Mouse (Mus musculus) olfactory bulb, adult 2 months (tissue): ENCODE data around the gene Bbs12. TPM values are rescaled to one million over a fixed set of nuclear protein-coding genes. Genes with fewer than 3 reads are reported as not detected.

Source experiments
- H3K27ac ChIP-seq: fragments of 200-500 bp; 2 replicates; pipeline ENCODE4 v1.5.1; 2012; ENCODE audit warnings: low read depth, low read length; ENCODE audit not compliant: insufficient read depth
- H3K4me1 ChIP-seq: fragments of 200-500 bp; 2 replicates; pipeline ENCODE4 v1.6.1; 2012; ENCODE audit warnings: low read length; ENCODE audit not compliant: control insufficient read depth, insufficient read depth
- H3K4me3 ChIP-seq: fragments of 200-500 bp; 2 replicates; pipeline ENCODE4 v1.5.1; 2012; ENCODE audit warnings: mild to moderate bottlenecking, low read depth, low read length, moderate library complexity; ENCODE audit not compliant: insufficient read depth
- CTCF ChIP-seq: fragments of 200-500 bp; IDR thresholded peaks from 2 replicates; pipeline ENCODE4 v1.5.1; 2012; ENCODE audit warnings: low read depth, mild to moderate bottlenecking, low read length, moderate library complexity; ENCODE audit not compliant: insufficient read depth
- POLR2A ChIP-seq: fragments of 200-500 bp; IDR thresholded peaks from 2 replicates; pipeline ENCODE4 v1.6.1; 2012; ENCODE audit warnings: mild to moderate bottlenecking, low read depth, low read length, moderate library complexity; ENCODE audit not compliant: insufficient read depth
- WGBS: fragments of 180-500 bp; shearing (Covaris S2); methylation state at CpG from one replicate; pipeline ENCODE4 v1.1.7; 2018; 5-methylcytosine and 5-hydroxymethylcytosine counted together
- polyA plus RNA-seq: library from polyadenylated mRNA; stranded (reverse); fragments of >200 nt; gene quantifications from 2 replicates; pipeline ENCODE4 v1.2.4, GENCODE M21; 2012; ENCODE audit warnings: low replicate concordance; ENCODE audit not compliant: missing spikeins, insufficient read depth, insufficient read length

Bbs12 gene
- polyA plus RNA-seq, 1 experiment = not detected

DNA sequence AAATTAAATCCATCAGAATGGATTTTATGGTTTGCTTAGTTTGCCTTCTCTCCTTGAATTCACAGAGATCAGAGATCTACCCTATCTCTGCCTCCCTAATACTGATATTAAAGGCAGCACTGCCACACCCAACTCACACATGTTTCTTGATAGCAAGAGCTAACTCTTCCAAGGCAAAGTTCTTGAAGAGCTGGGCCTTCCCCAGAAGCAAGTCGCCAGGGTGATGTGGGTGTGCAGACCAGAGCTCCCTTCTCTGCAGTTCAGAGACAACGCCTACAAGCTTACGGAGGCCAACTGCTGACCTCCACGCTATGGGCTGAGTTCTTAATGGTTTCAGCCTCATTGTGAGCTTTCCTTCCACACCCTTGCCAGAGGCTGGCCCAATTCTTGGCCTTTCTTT lies 29.1 kb upstream of the Bbs12 start:
- peaks cover 5% of the 10 kb centered on the region; the same call in 1 of the 2 replicates for H3K4me1 ChIP-seq
- H3K4me3 ChIP-seq = no peak overlapping the region
- H3K27ac ChIP-seq = no peak overlapping the region
- WGBS = 93% methylated on average over 4 of the region's 4 CpGs
- TF ChIP-seq CTCF = no peak
- TF ChIP-seq POLR2A = no peak

DNA sequence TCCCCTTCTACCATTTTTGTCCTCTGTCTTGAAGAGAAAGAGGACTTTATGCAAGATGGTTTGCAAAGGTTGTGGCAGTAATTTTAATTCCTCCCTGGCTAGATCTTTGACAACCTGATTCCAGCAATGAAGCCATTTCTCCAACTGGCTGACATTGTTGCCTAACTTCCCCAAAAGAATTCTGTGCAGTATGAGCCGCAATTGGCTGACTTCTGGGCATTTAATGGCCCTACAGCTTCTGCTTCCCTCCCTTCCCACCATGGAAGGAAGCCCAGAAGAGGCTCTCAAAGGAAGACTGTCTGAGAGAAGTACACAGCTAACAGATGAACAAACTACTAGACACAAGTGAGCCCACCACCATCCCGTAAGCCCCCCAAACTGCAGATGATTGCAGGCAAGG lies 23.1 kb upstream of the Bbs12 start:
- no peaks in the 10 kb centered on the region for H3K4me1 ChIP-seq
- TF ChIP-seq CTCF (no peak), POLR2A (no peak)
- WGBS = 88% methylated on average over 2 of the region's 2 CpGs
- H3K4me3 ChIP-seq = no peak overlapping the region
- no peak overlapping the region for H3K27ac ChIP-seq

DNA sequence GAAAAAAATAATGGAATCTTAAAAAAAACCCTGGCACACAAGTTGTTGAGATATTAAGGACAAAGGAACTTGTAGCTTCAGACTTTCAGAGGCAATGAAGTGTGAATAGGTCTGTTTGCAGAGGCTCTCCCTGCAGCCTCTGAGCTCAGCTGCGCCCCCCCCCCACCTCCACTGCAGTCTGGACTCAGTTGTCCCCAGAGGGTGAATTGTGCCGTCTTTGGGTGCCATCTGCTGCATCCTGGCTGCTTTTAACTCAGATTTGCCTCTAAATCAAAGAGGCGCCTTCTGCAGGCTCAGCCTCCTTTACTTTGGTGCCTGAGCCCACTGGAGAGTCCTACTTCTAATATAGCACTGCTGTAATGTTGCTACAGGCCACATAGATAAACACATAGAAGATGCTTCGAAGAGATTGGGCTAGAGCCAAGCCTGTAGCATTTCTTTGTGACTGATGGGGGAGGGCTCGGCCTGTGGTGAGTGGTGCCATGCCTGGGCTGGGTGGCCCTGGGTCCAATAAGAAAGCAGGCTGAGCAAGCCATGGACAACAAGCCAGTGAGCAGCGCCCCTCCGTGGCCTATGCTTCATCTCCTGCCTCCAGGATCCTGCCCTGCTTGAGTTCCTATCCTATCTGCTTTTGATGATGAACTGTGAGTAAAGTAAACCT lies 21.3 kb upstream of the Bbs12 start:
- Histone ChIP-seq H3K4me1 (no peaks in the 10 kb centered on the region), H3K27ac (no peak overlapping the region), H3K4me3 (no peak overlapping the region)
- 70% methylated on average over 7 of the region's 7 CpGs for WGBS
- TF ChIP-seq POLR2A (no peak), CTCF (no peak)

DNA sequence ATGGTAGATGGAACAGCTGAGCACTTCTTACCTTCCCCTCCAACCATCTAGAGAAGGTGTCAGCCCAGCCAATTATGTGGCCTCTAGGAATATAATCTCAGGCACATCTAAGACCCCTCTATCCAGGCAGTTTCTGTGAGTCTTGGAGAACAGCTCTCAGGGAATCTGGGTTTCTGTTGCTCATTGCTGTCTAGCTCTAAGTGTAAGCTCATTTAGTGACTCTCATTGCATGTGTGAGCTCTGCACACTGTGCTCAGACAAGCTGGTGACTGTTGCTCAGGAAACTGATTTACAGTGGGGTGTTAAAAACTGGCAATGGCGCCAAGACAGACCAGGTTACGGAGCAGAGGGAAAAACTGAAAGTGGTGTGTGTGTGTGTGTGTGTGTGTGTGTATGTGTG lies 20.4 kb upstream of the Bbs12 start:
- TF ChIP-seq POLR2A (no peak), CTCF (no peak)
- no peak overlapping the region for H3K27ac ChIP-seq
- no peaks in the 10 kb centered on the region for H3K4me1 ChIP-seq
- 78% methylated on average over 2 of the region's 2 CpGs for WGBS
- H3K4me3 ChIP-seq = no peak overlapping the region

DNA sequence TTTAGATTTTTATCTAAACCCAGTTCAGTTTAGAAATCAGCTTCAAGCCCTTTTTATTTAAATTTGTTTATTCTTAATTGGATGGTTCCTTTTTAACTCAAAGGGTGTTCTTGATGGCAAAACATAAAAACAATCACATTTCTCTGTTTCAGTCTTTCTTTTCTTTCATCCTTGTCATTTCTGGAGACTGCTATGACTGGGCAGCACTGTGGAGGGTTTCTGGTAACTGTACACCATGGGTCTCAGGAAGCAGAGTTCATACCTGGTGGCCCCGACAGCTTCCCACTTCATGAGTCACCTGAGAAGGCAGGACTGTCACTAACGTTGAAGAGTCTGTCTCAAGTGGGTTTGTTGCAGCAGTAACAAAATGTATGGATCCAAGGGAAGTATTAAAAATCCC lies 19.7 kb upstream of the Bbs12 start:
- Histone ChIP-seq H3K4me3 (no peak overlapping the region), H3K27ac (no peak overlapping the region), H3K4me1 (no peaks in the 10 kb centered on the region)
- 81% methylated on average over 2 of the region's 2 CpGs for WGBS
- TF ChIP-seq CTCF (no peak), POLR2A (no peak)

DNA sequence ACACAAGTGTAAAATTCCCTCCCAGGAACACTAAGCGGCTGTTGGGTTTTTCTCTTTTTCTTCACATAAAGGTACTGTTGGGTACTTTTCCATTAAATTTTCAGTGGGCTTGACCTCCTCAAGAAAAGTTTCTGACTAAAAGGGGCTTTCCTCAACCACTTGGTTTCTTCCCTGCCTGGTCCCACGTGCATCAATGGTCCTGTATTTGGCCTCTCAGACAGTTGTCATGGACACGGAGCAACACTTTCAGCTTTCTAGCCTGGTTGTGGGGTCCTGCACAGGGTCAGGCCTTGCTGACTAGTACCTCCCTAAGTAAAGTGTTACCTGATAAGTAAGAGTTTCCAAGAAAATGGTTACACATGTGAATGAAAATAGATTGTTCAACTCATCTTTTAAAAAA lies 12.9 kb upstream of the Bbs12 start:
- no peak overlapping the region for H3K27ac ChIP-seq
- WGBS = 81% methylated on average over 3 of the region's 3 CpGs
- no peaks in the 10 kb centered on the region for H3K4me1 ChIP-seq
- TF ChIP-seq POLR2A (no peak), CTCF (no peak)
- no peak overlapping the region for H3K4me3 ChIP-seq

DNA sequence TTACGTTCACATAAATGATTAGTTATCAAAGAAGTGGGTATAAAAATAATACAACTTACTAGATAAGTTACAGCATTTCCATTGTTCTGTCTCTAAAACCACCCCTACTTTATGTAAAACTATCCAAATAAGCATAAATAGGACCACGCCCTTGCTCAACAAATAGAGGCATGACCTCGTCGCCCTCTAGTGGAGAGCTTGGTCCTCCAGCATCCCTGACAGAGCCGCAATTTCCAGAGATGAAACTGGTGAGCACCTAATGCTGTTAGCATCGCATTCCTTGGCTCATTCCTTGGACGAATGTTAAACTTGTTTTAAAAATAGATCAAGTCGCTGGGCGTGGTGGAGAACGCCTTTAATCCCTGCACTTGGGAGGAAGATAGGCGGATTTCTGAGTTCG lies 9.7 kb upstream of the Bbs12 start:
- Histone ChIP-seq H3K4me1 (no peaks in the 10 kb centered on the region), H3K4me3 (no peak overlapping the region), H3K27ac (no peak overlapping the region)
- TF ChIP-seq CTCF (no peak), POLR2A (no peak)
- WGBS = 41% methylated on average over 12 of the region's 12 CpGs

DNA sequence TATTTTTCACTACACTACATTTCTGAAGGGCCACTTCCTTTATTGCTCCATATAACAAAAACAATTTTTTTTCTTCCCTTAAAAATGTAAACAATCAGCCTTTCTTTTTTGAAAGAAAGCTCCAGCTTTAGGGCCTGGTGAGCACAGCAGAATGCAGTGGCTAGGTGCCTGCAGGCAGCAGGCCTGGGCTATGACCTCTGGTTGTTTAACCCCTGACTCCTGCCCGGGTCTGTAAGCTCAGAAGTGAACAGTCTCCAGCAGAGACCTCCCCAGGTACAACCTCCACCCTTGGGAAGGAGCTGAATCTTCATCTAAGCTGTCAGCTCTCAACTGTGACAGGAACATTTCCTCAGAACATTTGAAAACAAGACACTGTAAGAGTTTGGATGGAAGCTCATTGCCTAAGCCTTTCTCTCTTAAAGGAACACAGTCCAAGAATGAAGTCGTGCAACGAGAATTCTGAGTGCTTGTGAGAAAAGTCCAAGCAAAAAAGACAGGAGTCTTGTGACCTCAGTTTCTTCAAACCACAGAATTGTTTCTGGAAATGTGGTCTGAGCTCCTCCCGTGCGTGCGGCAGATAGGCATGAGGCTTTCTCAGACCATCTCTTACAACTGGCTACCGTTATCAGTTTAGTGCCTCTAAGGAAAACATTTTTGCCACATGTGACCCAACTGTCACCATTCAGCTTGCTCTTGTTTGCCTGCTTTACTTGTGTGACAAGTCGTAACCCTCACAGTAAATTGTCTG lies 8.8 kb upstream of the Bbs12 start:
- WGBS = 79% methylated on average over 8 of the region's 8 CpGs
- TF ChIP-seq CTCF (no peak), POLR2A (no peak)
- no peak overlapping the region for H3K4me3 ChIP-seq
- no peak overlapping the region for H3K27ac ChIP-seq
- H3K4me1 ChIP-seq = no peaks in the 10 kb centered on the region

DNA sequence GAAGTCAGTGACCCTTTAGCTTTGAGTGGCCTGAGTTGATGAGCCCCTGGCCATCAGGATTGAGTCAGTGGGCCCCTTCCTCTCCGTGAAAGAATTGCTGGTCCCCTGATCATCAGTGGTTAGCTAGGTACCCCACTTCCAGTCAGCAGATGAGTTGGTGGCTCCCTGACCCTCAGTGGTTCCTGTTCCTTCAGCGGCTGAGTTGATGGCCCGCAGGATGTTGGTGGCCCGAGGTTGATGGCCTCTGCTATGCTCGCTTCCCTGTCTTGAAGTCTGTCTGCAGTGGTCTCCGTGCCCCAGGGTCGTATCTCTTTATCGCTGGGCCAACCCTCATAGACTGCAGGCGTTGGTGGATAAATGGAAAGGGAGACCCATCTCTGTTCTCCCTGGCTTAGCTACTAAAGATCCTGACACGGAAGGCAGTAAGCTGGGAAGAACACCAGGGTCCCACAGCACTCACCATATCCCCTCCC lies 421 bp upstream of the Bbs12 start:
- no peak for TF ChIP-seq POLR2A
- no peak for TF ChIP-seq CTCF
- peak overlapping the region; percentile 62 for H3K4me3 ChIP-seq
- peak overlapping the region; percentile 38 for H3K27ac ChIP-seq
- H3K4me1 ChIP-seq = no peaks in the 10 kb centered on the region; the same call in 1 of the 2 replicates
- WGBS = 3% methylated on average over 10 of the region's 10 CpGs
